Mouse (Mus musculus): ENCODE data around the gene Rnf7. TPM values are rescaled to one million over a fixed set of nuclear protein-coding genes. Genes with fewer than 3 reads are reported as not detected.

The Rnf7 gene
- polyA plus RNA-seq, 1 experiment from 2014 or later: 52.9 TPM

GRCm38 (mm10) chr9:96455618-96456017 is 22.9 kb downstream of the Rnf7 start:
- WGBS (ENCODE audit: insufficient replicate concordance): 77% methylated on average over 8 of the region's 8 CpGs
- Histone ChIP-seq H3K9ac (ENCODE audit: low read depth, low read length) (no peak overlapping the region), H3K27me3 (ENCODE audit: control insufficient read depth, insufficient read depth, low read depth, low read length) (0 out of 2 replicates have a peak, but pooled peaks cover 6% of the 10 kb centered on the region), H3K27ac (ENCODE audit: low read length) (no peak overlapping the region), H3K9me3 (replicated peaks; ENCODE audit: control insufficient read depth, low read length) (no peaks in the 10 kb centered on the region), H3K4me1 (ENCODE audit: control insufficient read depth, low read depth, low read length) (no peaks in the 10 kb centered on the region; the same call in 1 of the 2 replicates), H3K4me2 (ENCODE audit: low read depth, low read length) (no peak overlapping the region), H3K36me3 (ENCODE audit: control insufficient read depth, insufficient read depth) (no peaks in the 10 kb centered on the region), H3K4me3 (ENCODE audit: low read depth, low read length) (no peak overlapping the region)
- no peak for ATAC-seq (ENCODE audit: low read depth)

- H3K4me2 ChIP-seq (ENCODE audit: low read depth, low read length): no peak overlapping the region
- no peak for ATAC-seq (ENCODE audit: low read depth)
- no peak overlapping the region for H3K4me3 ChIP-seq (ENCODE audit: low read depth, low read length)
- H3K4me1 ChIP-seq (ENCODE audit: control insufficient read depth, low read depth, low read length): no peaks in the 10 kb centered on the region; the same call in 1 of the 2 replicates
- no peak overlapping the region for H3K9ac ChIP-seq (ENCODE audit: low read depth, low read length)
- no peaks in the 10 kb centered on the region for H3K9me3 ChIP-seq (replicated peaks; ENCODE audit: control insufficient read depth, low read length)
- WGBS (ENCODE audit: insufficient replicate concordance): 74% methylated on average over 4 of the region's 4 CpGs
- H3K27me3 ChIP-seq (ENCODE audit: control insufficient read depth, insufficient read depth, low read depth, low read length): 0 out of 2 replicates have a peak, but pooled peaks cover 6% of the 10 kb centered on the region
- H3K36me3 ChIP-seq (ENCODE audit: control insufficient read depth, insufficient read depth): no peaks in the 10 kb centered on the region
- no peak overlapping the region for H3K27ac ChIP-seq (ENCODE audit: low read length)
Observed at GRCm38 (mm10) chr9:96452956-96453355, 25.5 kb downstream of the Rnf7 start.

DNA sequence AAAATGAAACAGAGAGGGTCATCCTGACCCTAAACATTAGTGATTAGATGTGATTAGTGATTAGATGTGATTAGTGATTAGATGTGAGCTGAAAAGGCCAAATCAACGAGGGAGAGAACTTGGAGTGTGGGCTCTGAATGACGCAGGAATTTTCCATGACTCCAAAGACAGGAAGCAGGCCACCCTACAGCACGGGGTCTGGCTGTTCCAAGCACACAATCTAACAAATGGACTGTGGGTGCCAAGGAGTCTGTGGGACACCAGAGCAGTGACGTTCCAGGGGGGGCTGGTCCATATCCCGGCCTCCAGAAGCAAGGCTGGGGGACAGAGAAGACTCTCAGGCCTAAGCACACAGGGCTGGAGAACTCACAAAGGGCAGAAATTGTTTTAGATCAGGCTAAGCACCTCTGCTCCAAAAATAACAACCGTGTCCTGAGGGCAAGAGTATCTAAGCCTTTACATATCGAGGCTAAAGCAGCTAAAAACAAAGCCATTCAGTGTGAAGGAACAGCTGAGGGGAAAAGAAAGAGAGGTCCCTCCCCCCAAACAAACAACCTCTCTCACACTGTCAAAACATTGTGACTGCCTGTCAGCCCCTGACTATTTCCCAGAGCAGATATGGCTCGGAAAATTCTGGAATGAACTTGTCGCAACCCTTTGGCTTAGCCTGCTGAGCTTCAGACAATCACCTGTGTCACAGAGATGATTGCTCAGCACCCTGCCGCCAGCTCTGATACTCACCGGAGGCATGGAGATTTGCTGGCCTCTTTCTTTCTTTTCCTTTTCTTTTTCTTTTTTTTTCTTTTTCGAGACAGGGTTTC is 27.4 kb downstream of the Rnf7 start:
- Histone ChIP-seq H3K9ac (ENCODE audit: low read depth, low read length) (no peak overlapping the region), H3K36me3 (ENCODE audit: control insufficient read depth, insufficient read depth) (no peaks in the 10 kb centered on the region), H3K4me2 (ENCODE audit: low read depth, low read length) (no peak overlapping the region), H3K9me3 (replicated peaks; ENCODE audit: control insufficient read depth, low read length) (no peaks in the 10 kb centered on the region), H3K4me1 (ENCODE audit: control insufficient read depth, low read depth, low read length) (no peaks in the 10 kb centered on the region), H3K4me3 (ENCODE audit: low read depth, low read length) (no peak overlapping the region), H3K27me3 (ENCODE audit: control insufficient read depth, insufficient read depth, low read depth, low read length) (0 out of 2 replicates have a peak, but pooled peaks cover 6% of the 10 kb centered on the region), H3K27ac (ENCODE audit: low read length) (no peak overlapping the region)
- ATAC-seq (ENCODE audit: low read depth): no peak
- WGBS (ENCODE audit: insufficient replicate concordance): 50% methylated on average over 12 of the region's 12 CpGs

DNA sequence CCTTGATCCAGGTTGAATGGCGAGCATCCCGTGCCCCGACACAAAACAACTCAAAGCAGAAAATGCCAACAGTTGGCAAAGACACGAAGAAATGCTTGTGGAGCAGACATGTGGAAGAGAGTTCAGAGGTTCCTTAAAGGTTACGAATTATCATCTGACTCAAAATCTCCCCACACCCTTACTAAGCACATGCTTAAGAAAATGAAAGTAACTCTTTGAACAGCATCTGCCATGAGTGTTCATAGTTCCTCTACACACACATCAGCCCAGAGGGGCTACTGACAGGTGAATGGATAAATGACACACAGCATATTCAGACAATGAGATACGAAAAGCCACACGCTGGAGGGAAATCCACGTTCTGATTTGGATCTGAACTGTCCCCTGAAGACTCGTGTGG is 29.0 kb downstream of the Rnf7 start:
- no peak overlapping the region for H3K4me3 ChIP-seq (ENCODE audit: low read depth, low read length)
- H3K36me3 ChIP-seq (ENCODE audit: control insufficient read depth, insufficient read depth): no peaks in the 10 kb centered on the region
- ATAC-seq (ENCODE audit: low read depth): no peak
- no peak overlapping the region for H3K9ac ChIP-seq (ENCODE audit: low read depth, low read length)
- H3K27ac ChIP-seq (ENCODE audit: low read length): no peak overlapping the region
- no peaks in the 10 kb centered on the region for H3K4me1 ChIP-seq (ENCODE audit: control insufficient read depth, low read depth, low read length)
- H3K9me3 ChIP-seq (replicated peaks; ENCODE audit: control insufficient read depth, low read length): no peaks in the 10 kb centered on the region
- no peak overlapping the region for H3K4me2 ChIP-seq (ENCODE audit: low read depth, low read length)
- 56% methylated on average over 9 of the region's 9 CpGs for WGBS (ENCODE audit: insufficient replicate concordance)
- H3K27me3 ChIP-seq (ENCODE audit: control insufficient read depth, insufficient read depth, low read depth, low read length): no peaks in the 10 kb centered on the region

- Histone ChIP-seq H3K27me3 (ENCODE audit: control insufficient read depth, insufficient read depth, low read depth, low read length) (peaks cover under 1% of the 10 kb centered on the region; the same call in 1 of the 2 replicates), H3K27ac (ENCODE audit: low read length) (no peak overlapping the region), H3K4me3 (ENCODE audit: low read depth, low read length) (no peak overlapping the region), H3K36me3 (ENCODE audit: control insufficient read depth, insufficient read depth) (no peaks in the 10 kb centered on the region), H3K9ac (ENCODE audit: low read depth, low read length) (no peak overlapping the region), H3K4me1 (ENCODE audit: control insufficient read depth, low read depth, low read length) (no peaks in the 10 kb centered on the region), H3K9me3 (replicated peaks; ENCODE audit: control insufficient read depth, low read length) (no peaks in the 10 kb centered on the region), H3K4me2 (ENCODE audit: low read depth, low read length) (no peak overlapping the region)
- WGBS (ENCODE audit: insufficient replicate concordance): 52% methylated on average over 4 of the region's 4 CpGs
- ATAC-seq (ENCODE audit: low read depth): no peak
Observed at GRCm38 (mm10) chr9:96445351-96445750, 33.1 kb downstream of the Rnf7 start.

GRCm38 (mm10) chr9:96442081-96442480 is 36.4 kb downstream of the Rnf7 start:
- no peaks in the 10 kb centered on the region for H3K9me3 ChIP-seq (replicated peaks; ENCODE audit: control insufficient read depth, low read length)
- H3K27me3 ChIP-seq (ENCODE audit: control insufficient read depth, insufficient read depth, low read depth, low read length): peaks cover 28% of the 10 kb centered on the region
- peaks cover 8% of the 10 kb centered on the region for H3K4me1 ChIP-seq (ENCODE audit: control insufficient read depth, low read depth, low read length)
- no peak overlapping the region for H3K9ac ChIP-seq (ENCODE audit: low read depth, low read length)
- H3K4me3 ChIP-seq (ENCODE audit: low read depth, low read length): no peak overlapping the region
- H3K4me2 ChIP-seq (ENCODE audit: low read depth, low read length): no peak overlapping the region
- WGBS (ENCODE audit: insufficient replicate concordance): 24% methylated on average over 10 of the region's 10 CpGs
- H3K27ac ChIP-seq (ENCODE audit: low read length): no peak overlapping the region
- ATAC-seq (ENCODE audit: low read depth): no peak
- H3K36me3 ChIP-seq (ENCODE audit: control insufficient read depth, insufficient read depth): no peaks in the 10 kb centered on the region

DNA sequence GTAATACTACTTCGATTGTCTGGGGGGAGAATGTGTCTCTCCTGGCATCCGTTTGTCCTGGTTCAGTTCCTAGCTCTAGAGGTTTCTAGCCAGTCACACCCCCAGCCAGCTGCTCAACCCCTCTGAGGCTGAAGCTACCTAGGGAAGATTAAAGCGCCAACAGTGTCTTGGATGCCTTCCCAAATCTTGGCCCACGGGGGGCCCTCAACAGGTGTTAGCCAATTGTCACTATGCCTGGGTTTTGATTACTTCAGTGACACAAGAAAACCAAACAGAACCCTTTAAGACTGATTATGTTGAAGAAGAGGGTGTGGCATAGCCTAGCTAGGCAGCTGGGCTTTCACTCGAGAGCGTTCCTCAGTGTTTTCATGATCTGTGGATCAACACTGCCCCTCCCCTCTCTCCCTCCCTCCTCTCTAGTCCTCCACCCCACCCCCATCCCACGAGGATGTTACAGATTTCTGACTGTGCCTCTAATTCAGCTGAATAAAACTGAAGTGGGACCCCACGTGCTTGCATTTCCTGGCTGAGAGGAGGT is 40.1 kb downstream of the Rnf7 start:
- whole genome bisulfite sequencing (ENCODE audit: insufficient replicate concordance): 3% methylated on average over 8 of the region's 8 CpGs
- H3K36me3 ChIP-seq (ENCODE audit: control insufficient read depth, insufficient read depth): no peaks in the 10 kb centered on the region
- peaks cover 8% of the 10 kb centered on the region for H3K4me1 ChIP-seq (ENCODE audit: control insufficient read depth, low read depth, low read length)
- ATAC-seq (ENCODE audit: low read depth): peak; percentile 28
- H3K27ac ChIP-seq (ENCODE audit: low read length): peak overlapping the region; percentile 46; the same call in 1 of the 2 replicates
- peaks cover 34% of the 10 kb centered on the region for H3K27me3 ChIP-seq (ENCODE audit: control insufficient read depth, insufficient read depth, low read depth, low read length)
- no peaks in the 10 kb centered on the region for H3K9me3 ChIP-seq (replicated peaks; ENCODE audit: control insufficient read depth, low read length)
- peak overlapping the region; percentile 38 for H3K4me3 ChIP-seq (ENCODE audit: low read depth, low read length)
- peak overlapping the region; percentile 34 for H3K4me2 ChIP-seq (ENCODE audit: low read depth, low read length)
- peak overlapping the region; percentile 52 for H3K9ac ChIP-seq (ENCODE audit: low read depth, low read length)

- Histone ChIP-seq H3K27ac (ENCODE audit: low read length) (peak overlapping the region; percentile 64), H3K4me1 (ENCODE audit: control insufficient read depth, low read depth, low read length) (peaks cover 8% of the 10 kb centered on the region), H3K27me3 (ENCODE audit: control insufficient read depth, insufficient read depth, low read depth, low read length) (peaks cover 34% of the 10 kb centered on the region), H3K9me3 (replicated peaks; ENCODE audit: control insufficient read depth, low read length) (no peaks in the 10 kb centered on the region), H3K36me3 (ENCODE audit: control insufficient read depth, insufficient read depth) (no peaks in the 10 kb centered on the region), H3K9ac (ENCODE audit: low read depth, low read length) (peak overlapping the region; percentile 52), H3K4me3 (ENCODE audit: low read depth, low read length) (peak overlapping the region; percentile 38), H3K4me2 (ENCODE audit: low read depth, low read length) (peak overlapping the region; percentile 34)
- 1% methylated on average over 25 of the region's 25 CpGs for WGBS (ENCODE audit: insufficient replicate concordance)
- peak; percentile 76 for ATAC-seq (ENCODE audit: low read depth)
Observed at GRCm38 (mm10) chr9:96437805-96438333, 40.6 kb downstream of the Rnf7 start.

All from liver, embryonic 16.5 days (tissue).